Mouse (Mus musculus): Measurements from ENCODE around the gene Lin7c.
A peak's percentile ranks its signal among the peaks of the same experiment; 100 is the strongest.

The Lin7c gene

DNA sequence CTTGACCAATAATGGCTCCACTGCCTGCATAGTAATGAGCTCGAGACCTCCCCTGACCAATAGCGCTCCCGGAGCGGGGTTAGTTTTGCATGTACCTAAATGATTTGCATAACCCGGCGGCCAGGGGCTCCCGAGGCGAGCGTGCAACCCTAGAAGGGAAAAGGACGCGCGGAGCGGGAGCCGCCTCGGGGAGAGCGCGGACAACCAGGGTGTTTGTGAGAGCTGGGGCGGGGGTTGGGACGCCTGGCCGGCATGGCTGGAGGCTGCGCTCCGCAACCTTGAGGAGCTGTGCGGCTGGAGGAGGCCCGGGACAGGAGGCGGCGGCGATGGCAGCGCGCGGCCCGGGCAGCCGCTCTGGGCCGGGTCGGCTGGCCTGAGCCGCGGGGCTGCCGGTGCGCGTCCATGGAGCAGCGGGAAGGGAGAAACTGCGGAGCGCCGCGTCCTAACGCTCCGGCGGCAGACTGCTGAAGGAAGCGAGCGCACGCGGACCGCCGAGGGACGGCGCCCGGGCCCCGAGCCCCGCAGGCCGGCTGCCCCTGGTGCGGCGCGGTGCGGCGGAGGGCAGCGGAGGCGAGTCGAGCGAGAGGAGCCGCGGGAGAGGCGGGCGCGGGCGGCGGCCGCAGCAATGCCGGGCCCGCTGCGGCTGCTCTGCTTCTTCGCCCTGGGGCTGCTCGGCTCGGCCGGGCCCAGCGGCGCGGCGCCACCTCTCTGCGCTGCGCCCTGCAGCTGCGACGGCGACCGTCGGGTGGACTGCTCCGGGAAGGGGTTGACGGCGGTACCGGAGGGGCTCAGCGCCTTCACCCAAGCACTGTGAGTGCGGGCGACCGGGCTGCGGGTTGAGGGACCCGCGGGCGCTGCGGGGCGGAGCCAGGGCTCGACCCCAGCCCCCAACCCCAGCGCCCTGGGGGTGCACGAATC lies 27.1 kb downstream of the Lin7c start, which contains the start of gene Lgr4:
TSS of gene Lgr4 (plus strand) at position 152 of the 918 bp plus-strand sequence.
- DNase-seq (ENCODE audit: low read depth, low spot score) = peak; percentile 74

DNA sequence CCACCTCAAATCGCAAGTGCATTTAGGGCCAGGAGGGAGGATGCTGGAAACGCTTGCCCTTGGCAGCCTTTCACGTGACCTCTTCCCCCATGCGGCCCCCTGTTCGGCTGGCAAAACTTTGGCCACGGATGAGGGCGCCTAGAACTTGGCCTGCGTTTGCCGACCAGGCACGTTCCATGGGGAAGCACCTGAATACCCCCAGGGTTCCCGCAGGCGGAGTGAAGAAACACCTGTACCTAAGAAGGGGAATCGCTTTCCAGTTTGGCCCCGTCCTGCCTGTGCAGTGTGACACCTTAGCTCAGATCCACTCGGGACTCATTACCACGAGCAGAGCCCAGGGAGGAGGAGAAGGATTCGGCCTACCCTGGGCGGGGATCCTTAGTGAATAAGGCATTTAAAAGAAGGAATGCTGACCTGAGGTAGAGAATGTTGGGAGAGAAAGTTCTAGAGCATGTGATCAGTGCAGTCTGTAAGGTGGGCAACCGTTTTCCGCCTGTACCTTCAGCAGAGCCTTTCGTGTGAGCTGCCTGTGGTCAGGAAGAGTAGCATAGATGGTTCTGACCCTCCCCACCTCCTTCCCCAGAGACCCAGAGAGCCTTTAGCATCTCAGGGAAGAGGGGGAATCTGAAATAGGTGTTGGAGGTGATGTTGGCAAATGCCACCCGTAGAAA lies 28.1 kb downstream of the Lin7c start:
- DNase-seq (ENCODE audit: low read depth, low spot score) = no peak

DNA sequence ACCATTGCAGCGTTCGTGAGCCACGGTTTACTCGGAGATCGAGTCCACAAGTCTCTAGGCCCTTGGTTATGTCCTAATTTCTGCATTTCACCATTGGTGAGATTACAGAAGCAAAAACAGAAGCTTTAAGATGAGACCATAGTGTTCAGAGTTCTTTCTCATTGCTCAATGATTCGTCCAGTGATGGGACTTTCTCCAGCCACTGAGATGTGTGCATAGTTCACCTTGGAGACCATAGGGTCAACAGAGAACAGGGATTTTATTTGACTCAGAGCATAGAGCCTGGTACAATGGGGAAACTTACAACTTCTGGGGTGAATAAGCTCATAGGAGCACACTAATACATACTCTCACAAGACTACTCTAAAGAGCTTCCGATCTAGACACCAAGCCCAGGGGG lies 29.8 kb downstream of the Lin7c start:
- DNase-seq (ENCODE audit: low read depth, low spot score) = no peak

GRCm38 (mm10) chr2:109921298-109922035 lies 30.8 kb downstream of the Lin7c start:
- no peak for DNase-seq (ENCODE audit: low read depth, low spot score)

DNA sequence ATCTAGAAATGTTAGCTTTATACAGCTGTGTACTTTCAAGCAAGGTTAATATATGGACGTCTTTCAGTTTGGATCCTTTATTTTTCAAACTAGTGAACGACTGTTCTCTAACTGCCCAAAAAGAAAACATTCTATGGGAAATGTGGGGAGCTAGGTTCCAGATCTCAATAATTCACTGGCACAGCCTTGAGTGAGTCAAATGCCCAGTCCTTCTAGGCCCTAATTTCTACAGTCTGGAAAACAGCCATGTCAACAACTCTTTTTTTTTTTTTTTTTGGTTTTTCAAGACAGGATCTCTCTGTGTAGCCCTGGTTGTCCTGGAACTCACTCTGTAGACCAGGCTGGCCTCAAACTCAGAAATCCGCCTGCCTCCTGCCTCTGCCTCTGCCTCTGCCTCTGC lies 31.7 kb downstream of the Lin7c start:
- no peak for DNase-seq (ENCODE audit: low read depth, low spot score)

GRCm38 (mm10) chr2:109923031-109923430 lies 32.4 kb downstream of the Lin7c start:
- DNase-seq (ENCODE audit: low read depth, low spot score) = no peak

DNA sequence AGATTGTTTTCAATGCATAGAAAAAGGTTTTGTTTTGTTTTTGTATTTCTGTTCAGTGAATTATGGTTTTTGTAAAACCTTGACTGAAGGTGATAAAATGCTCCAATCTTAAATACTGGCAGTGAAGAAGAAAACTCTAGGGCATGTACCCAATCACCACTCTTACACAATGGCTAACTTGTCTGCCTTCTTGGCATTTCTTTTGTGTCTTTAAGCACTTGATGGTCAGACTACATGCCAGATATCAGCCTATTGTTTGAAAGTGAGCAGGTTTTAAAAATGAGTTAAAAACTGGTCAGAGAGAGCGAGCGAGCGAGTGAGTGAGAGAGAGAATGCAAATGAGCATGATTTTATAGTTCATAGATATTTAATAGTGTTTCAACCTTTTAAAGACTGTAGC lies 33.3 kb downstream of the Lin7c start:
- DNase-seq (ENCODE audit: low read depth, low spot score) = no peak

DNA sequence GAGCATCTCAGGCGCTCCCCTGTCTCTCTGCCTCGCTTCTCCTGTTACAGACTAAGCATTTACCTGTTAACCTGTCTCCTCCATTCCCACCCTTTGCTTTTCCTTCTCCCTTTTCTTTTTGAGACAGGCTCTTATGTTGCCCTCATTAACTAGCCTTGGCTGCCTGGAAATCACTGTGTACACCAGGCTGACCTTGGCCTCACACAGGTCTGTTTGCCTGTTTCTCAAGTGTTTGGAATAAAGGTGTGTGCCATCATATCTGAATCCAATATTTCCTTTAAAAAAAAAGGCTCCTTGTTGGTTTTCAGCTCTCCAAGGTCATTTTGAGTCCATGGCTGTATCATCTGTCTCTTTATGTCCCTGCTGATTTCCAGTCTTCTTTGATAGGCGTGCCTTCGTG lies 36.3 kb downstream of the Lin7c start:
- no peak for DNase-seq (ENCODE audit: low read depth, low spot score)

- no peak for DNase-seq (ENCODE audit: low read depth, low spot score)
Measured at GRCm38 (mm10) chr2:109927446-109927845, 36.8 kb downstream of the Lin7c start.

- DNase-seq (ENCODE audit: low read depth, low spot score) = no peak
Measured at GRCm38 (mm10) chr2:109927876-109928275, 37.2 kb downstream of the Lin7c start.

DNA sequence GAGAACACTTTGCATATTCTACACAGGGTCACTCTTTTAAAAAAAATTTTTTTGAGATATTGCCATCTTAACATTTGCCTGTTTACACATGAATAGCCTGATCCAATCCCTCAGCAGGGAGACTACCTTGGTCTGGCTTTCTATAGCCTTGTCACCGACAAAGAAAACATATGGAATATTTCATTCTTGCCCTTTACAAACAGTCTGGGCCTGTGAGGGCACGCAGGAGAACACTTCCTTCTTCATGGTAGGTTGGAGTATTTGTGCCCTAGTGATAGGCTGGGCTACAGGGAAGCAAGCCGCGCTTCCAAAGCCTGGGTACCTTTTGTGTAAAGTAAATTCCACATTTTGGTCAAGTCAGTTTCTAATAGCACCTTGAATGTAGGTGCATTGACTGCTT lies 38.1 kb downstream of the Lin7c start:
- no peak for DNase-seq (ENCODE audit: low read depth, low spot score)

DNA sequence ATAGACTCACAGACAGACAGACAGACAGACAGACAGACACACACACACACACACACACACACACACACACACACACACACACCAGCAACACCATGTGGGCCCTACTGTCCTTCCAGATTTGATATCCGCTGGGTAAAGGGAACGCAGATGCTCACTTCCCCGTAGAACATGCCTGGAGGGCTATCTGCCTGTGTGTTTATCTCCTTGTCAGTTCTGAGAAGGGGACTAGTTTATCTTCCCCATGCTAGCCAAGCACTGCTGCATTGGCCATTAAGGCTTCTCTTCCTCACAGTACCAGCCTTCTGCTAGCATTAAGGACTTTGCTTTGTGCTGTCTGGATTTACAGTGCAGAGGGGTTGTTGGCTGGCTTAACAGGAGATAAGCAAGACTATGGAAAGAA lies 38.6 kb downstream of the Lin7c start:
- no peak for DNase-seq (ENCODE audit: low read depth, low spot score)

DNA sequence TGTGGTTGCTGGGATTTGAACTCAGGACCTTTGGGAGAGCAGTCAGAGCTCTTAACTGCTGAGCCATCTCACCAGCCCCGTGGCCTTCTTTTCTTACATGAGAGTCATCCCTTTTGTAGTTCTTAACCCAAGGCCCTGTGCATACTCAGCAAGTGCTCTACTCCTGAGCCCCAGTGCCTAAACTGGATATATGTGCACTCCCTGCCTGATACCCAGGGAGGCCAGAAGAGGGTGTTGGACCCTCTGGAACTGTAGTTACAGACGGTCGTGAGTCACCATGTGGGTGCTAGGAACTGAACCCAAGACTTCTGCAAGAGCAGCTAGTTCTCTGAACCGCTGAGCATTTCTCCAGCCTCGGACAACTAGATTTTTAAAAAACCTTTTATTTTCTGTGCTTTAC lies 39.7 kb downstream of the Lin7c start:
- no peak for DNase-seq (ENCODE audit: low read depth, low spot score)

DNA sequence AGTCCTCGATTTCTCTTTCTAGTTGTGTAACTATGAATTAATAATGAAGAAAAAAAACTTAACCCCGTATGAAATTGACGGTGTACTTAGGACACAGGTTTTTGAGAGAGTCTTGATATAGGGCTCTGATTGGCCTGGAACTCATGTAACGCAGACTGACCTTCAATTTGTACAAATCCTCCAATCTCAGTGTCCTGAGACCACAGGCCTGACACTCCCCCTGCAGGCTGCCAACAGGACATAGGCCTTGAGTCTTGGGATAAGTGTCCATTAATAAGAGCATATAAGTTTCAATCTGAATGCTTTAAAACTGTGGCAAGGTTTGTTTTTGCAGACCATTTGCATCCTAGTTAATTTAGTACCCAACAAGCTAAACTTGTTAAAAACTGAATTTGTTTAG lies 40.1 kb downstream of the Lin7c start:
- DNase-seq (ENCODE audit: low read depth, low spot score) = no peak

DNA sequence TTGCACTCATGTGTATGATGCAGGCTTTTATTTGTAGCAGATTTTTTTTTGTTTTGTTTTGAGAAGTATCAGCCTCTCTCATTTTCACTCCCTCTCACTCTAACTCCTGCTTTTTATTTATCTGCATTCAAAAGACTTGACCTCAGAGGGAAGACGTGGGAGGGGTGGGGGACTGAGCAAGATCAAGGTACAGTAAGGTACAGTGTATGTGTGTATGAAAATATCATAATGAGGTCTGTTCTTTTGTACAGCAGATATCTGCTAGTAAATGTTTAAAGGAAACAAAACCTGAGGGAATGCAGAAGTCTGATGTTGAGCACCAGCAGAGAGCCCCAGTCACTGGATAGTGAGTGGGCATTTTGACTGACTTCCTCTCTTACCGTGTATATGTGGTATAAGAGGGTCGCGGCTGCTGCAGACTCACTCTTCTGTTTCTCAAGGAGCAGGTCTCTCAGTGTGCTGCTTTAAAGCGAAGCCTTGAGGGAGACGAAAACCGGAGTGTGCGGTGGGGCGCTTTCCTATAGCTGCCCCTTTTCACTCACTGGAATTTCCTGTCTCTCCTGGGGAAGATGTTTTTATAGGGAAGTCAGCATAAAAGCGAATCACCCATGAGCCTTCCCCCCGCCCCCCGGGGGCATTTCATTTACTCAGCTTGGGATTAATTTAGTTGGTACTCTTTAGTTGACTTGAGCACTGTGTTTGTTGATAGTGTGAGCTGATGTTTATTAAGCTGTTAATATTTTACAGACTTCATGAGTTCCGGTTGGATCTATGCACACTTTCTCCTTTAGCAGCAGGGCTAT lies 41.5 kb downstream of the Lin7c start:
- no peak for DNase-seq (ENCODE audit: low read depth, low spot score)

DNA sequence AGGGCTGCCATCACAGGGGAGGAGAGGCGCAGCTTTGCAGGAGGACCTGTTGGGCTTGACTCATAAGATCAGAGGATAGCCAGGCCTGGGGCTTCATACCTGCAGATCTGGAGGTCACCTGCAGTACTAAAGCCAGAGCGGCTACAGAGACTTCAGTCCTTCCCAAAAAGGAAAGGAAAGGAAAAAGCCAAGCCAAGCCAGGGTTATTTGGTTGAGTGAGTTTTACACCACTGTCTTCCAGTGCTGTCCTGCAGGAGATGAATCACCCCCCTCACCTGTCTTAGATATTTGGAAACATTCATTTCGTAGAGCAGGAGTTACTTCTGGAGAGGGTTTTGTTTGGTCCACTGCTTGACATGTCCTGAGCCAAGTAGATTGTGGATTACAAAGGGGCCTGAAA lies 42.5 kb downstream of the Lin7c start:
- no peak for DNase-seq (ENCODE audit: low read depth, low spot score)

DNA sequence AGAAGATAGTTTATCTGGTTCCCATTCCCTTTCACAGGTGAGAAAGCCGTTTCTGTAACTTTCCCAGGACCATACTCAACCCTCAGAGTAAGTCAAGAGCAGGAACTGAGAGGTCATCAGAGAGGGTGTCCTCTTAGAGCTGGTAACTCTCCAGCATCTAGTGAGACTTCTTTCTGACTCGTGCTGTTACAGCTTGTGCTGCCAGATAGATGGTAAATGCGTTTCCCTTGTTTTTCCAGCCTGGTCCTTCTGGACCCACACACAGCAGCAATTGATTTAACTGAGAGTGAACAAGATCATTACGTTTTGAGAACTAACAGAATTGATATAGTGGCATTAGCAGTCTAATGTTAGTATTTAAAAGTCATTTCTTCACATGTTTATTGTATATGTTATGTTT lies 43.4 kb downstream of the Lin7c start:
- no peak for DNase-seq (ENCODE audit: low read depth, low spot score)

DNA sequence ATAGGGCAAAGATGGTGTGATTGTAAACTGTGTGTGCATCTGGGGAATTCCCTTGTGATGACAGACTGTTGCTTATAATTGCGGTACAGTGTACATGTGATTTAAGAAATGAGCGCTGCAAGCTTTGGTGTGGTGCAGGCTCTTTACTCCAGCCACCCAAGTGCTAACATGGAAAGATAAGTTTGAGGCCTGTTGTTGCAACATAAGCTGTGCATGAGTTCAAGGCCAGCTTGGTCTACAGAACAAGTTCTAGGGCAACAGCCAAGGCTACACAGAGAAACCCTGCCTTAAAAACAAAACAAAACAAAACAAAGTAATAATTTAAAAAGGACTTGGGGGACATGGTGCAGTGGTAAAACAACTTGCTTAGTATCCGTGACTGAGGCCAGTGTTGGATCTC lies 44.5 kb downstream of the Lin7c start:
- DNase-seq (ENCODE audit: low read depth, low spot score) = no peak

DNA sequence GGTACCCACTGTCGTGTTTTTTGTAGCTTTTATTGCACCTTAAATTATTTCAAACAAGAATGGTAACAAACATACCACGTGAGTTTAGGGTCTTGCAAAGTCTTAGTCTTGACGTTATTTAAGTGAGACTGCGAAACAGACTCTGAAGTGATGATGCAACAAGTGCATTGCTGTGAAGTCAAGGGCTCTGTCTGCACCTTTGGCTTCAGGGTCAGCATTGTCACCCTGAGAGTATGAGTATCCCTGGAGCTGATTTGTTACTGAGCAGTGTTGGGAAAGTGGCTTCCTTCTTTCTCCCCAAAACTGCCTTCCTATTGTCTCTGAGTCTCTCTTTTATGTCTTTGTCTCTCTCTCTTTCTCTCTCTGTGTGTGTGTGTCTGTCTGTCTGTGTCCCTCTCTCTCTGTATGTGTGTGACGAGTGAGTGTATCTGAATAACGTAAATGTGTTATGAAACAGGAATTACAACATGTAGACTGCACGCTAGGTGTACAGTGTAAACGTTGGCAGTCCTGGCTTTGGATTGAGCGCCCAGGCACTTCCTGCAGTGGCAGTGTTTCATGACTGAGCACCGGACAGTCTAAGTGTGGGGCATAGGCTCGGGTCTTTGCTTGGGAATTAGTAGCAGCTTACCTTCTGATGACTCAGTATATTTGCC lies 45.2 kb downstream of the Lin7c start:
- DNase-seq (ENCODE audit: low read depth, low spot score) = no peak

GRCm38 (mm10) chr2:109936410-109936755 lies 45.7 kb downstream of the Lin7c start:
- DNase-seq (ENCODE audit: low read depth, low spot score) = no peak

- DNase-seq (ENCODE audit: low read depth, low spot score) = no peak
Measured at GRCm38 (mm10) chr2:109941973-109942444, 51.4 kb downstream of the Lin7c start.

All from CD4-positive, CD25-positive, alpha-beta regulatory T cell, adult 2 months (primary cell).